Mouse (Mus musculus) stomach, embryonic 14.5 days (tissue): ENCODE data around the gene Wdtc1. TPM values are rescaled to one million over a fixed set of nuclear protein-coding genes. Genes with fewer than 3 reads are reported as not detected.

Experiments used
- ATAC-seq: fragments of 200-750 bp; cut with Nextera tagmentation; 2 replicates; pipeline ENCODE4 v1.8.0; 2017; ENCODE audit warnings: low read depth, moderate TSS enrichment; ENCODE audit not compliant: insufficient number of reproducible peaks, insufficient read depth, low FRiP score
- H3K27ac ChIP-seq: fragments of 300-500 bp; sonication (generic); 2 replicates; pipeline ENCODE4 v1.5.1; 2014; ENCODE audit warnings: mild to moderate bottlenecking, low read length, moderate library complexity, mixed read lengths
- H3K27me3 ChIP-seq: fragments of 300-500 bp; sonication (generic); 2 replicates; pipeline ENCODE4 v1.6.1; 2014; ENCODE audit warnings: low read length, control low read depth, mixed read lengths; ENCODE audit not compliant: control insufficient read depth, insufficient read depth
- H3K36me3 ChIP-seq: fragments of 300-500 bp; sonication (generic); 2 replicates; pipeline ENCODE4 v1.6.1; 2014; ENCODE audit warnings: mild to moderate bottlenecking, control low read depth, low read length, moderate library complexity, mixed read lengths; ENCODE audit not compliant: control insufficient read depth, insufficient read depth
- H3K4me1 ChIP-seq: fragments of 300-500 bp; sonication (generic); 2 replicates; pipeline ENCODE4 v1.6.1; 2014; ENCODE audit warnings: low read length, control low read depth, mixed read lengths; ENCODE audit not compliant: control insufficient read depth, insufficient read depth
- H3K4me2 ChIP-seq: fragments of 300-500 bp; sonication (generic); replicated peaks from 2 replicates; pipeline ENCODE4 v1.6.1; 2014; ENCODE audit warnings: low read depth, low read length, control low read depth
- H3K4me3 ChIP-seq: fragments of 300-500 bp; sonication (generic); 2 replicates; pipeline ENCODE4 v1.5.1; 2014; ENCODE audit warnings: low read depth, low read length, control low read depth
- H3K9ac ChIP-seq: fragments of 300-500 bp; sonication (generic); replicated peaks from 2 replicates; pipeline ENCODE4 v1.6.1; 2014; ENCODE audit warnings: low read depth, mild to moderate bottlenecking, control low read depth, low read length, moderate library complexity, mixed read lengths
- H3K9me3 ChIP-seq: fragments of 300-500 bp; sonication (generic); 2 replicates; pipeline ENCODE4 v1.6.1; 2016; ENCODE audit warnings: low read depth, low read length, control low read depth; ENCODE audit not compliant: control insufficient read depth
- WGBS: fragments of 180-500 bp; shearing (Covaris S2); extraction: QIAGEN DNeasy Blood & Tissue Kit; methylation state at CpG from one replicate; pipeline ENCODE4 v1.1.7; 2014; 5-methylcytosine and 5-hydroxymethylcytosine counted together
- polyA plus RNA-seq: library from polyadenylated mRNA; unstranded; fragments of >200 nt; fragmentation: Nextera tagmentation; extraction: Ambion mirVana; gene quantifications from 2 replicates; pipeline ENCODE4 v1.2.1, GENCODE M21; 2014

Gene Wdtc1
- polyA plus RNA-seq, 1 experiment from 2014 or later = 19.9 TPM

GRCm38 (mm10) chr4:133380532-133380931, 27.3 kb upstream of the Wdtc1 start:
- H3K9me3 ChIP-seq = no peaks in the 10 kb centered on the region
- no peaks in the 10 kb centered on the region; the same call in 1 of the 2 replicates for H3K36me3 ChIP-seq
- ATAC-seq = no peak
- 65% methylated on average over 6 of the region's 6 CpGs for WGBS
- no peaks in the 10 kb centered on the region for H3K27me3 ChIP-seq
- no peak overlapping the region for H3K9ac ChIP-seq
- H3K4me2 ChIP-seq = no peak overlapping the region
- no peak overlapping the region for H3K4me3 ChIP-seq
- H3K4me1 ChIP-seq = peaks cover 54% of the 10 kb centered on the region
- H3K27ac ChIP-seq = peak overlapping the region; percentile 64; the same call in 1 of the 2 replicates

- peak overlapping the region; percentile 64; the same call in 1 of the 2 replicates for H3K27ac ChIP-seq
- no peaks in the 10 kb centered on the region for H3K27me3 ChIP-seq
- H3K4me1 ChIP-seq = peaks cover 55% of the 10 kb centered on the region
- no peak overlapping the region for H3K9ac ChIP-seq
- H3K36me3 ChIP-seq = no peaks in the 10 kb centered on the region; the same call in 1 of the 2 replicates
- no peaks in the 10 kb centered on the region for H3K9me3 ChIP-seq
- 54% methylated on average over 3 of the region's 3 CpGs for WGBS
- H3K4me2 ChIP-seq = no peak overlapping the region
- H3K4me3 ChIP-seq = no peak overlapping the region
- no peak for ATAC-seq
Measured at GRCm38 (mm10) chr4:133379861-133380260, 26.6 kb upstream of the Wdtc1 start.

DNA sequence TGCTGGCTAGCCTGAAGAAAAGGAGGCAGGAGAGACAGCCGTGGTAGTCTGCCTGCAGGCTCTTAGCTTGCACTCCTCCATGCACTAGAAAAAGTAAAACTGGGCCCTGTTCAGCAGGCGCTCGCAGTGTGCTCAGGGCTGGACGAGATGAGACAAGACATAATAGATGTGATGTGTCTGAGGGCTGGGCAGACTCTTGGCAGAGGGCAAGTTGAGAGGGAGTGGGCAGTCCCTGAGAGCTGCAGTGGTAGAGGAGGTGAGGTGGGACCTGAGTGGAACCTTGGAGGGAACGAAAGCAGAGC, 25.7 kb upstream of the Wdtc1 start:
- Histone ChIP-seq H3K9ac (no peak overlapping the region; the same call in 1 of the 2 replicates), H3K27ac (peak overlapping the region; percentile 88), H3K4me1 (peaks cover 58% of the 10 kb centered on the region), H3K9me3 (no peaks in the 10 kb centered on the region), H3K4me2 (peak overlapping the region; percentile 8; the same call in 1 of the 2 replicates), H3K4me3 (no peak overlapping the region), H3K27me3 (no peaks in the 10 kb centered on the region), H3K36me3 (no peaks in the 10 kb centered on the region)
- 14% methylated on average over 5 of the region's 5 CpGs for WGBS
- ATAC-seq = no peak

DNA sequence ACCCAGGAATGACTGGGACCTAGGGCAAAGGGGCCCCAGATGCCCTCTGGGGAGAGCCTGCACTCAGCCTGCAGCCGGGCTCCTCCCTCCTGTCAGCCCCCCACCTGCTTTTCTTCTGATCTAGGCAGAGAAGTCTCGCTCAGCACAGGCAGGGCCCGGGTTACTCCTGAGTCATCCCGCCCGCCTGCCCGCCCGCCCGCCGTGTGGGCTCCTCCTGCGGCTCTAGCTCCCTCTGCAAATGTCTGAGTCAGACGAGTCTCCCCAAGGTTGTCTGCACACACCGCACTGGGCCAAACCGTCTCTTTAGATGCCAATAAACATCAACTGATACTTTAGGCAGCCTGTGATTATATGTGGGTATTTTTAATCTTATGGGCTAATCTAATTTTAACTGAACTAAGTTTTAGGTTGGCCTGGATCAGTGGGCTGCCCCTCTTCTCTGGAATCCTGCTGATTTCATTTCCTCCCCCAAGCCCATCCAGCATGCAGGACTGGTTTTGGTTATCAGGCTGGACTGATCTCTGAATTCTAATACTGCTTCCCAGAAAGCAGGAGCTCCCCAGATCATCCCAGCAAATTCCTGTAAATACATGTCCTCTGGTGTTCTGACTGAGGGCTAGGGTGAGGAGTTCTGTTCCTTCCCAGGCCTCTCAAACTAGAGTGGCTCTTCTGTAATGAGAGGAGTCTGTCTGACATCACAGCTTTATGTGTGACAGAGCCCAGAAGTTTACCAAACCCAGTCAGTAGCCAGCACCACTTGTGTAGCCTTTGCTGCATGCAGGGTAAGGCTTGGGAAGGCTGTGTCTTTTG, 25.2 kb upstream of the Wdtc1 start:
- no peak overlapping the region; the same call in 1 of the 2 replicates for H3K9ac ChIP-seq
- no peaks in the 10 kb centered on the region for H3K36me3 ChIP-seq
- WGBS = 5% methylated on average over 13 of the region's 13 CpGs
- H3K27me3 ChIP-seq = no peaks in the 10 kb centered on the region
- H3K4me2 ChIP-seq = peak overlapping the region; percentile 8
- no peak overlapping the region for H3K4me3 ChIP-seq
- H3K4me1 ChIP-seq = peaks cover 63% of the 10 kb centered on the region
- ATAC-seq = peak; percentile 86
- H3K27ac ChIP-seq = peak overlapping the region; percentile 88
- H3K9me3 ChIP-seq = no peaks in the 10 kb centered on the region

GRCm38 (mm10) chr4:133375812-133376577, 22.7 kb upstream of the Wdtc1 start:
- WGBS = 65% methylated on average over 10 of the region's 10 CpGs
- ATAC-seq = no peak

GRCm38 (mm10) chr4:133374011-133374410, 20.7 kb upstream of the Wdtc1 start:
- WGBS = 80% methylated on average over 4 of the region's 4 CpGs
- no peaks in the 10 kb centered on the region for H3K27me3 ChIP-seq
- no peaks in the 10 kb centered on the region; the same call in 1 of the 2 replicates for H3K36me3 ChIP-seq
- H3K9ac ChIP-seq = no peak overlapping the region
- no peak overlapping the region for H3K27ac ChIP-seq
- no peak overlapping the region for H3K4me2 ChIP-seq
- H3K4me3 ChIP-seq = no peak overlapping the region
- peaks cover 72% of the 10 kb centered on the region for H3K4me1 ChIP-seq
- no peak for ATAC-seq
- H3K9me3 ChIP-seq = no peaks in the 10 kb centered on the region

More at GRCm38 (mm10) chr4:133375812-133376577, 22.7 kb upstream of the Wdtc1 start:
- no peak overlapping the region for H3K27ac ChIP-seq
- H3K9me3 ChIP-seq = no peaks in the 10 kb centered on the region
- no peak overlapping the region for H3K9ac ChIP-seq
- peaks cover 81% of the 10 kb centered on the region for H3K4me1 ChIP-seq
- no peak overlapping the region for H3K4me3 ChIP-seq
- no peak overlapping the region for H3K4me2 ChIP-seq
- H3K36me3 ChIP-seq = no peaks in the 10 kb centered on the region; the same call in 1 of the 2 replicates
- no peaks in the 10 kb centered on the region for H3K27me3 ChIP-seq

DNA sequence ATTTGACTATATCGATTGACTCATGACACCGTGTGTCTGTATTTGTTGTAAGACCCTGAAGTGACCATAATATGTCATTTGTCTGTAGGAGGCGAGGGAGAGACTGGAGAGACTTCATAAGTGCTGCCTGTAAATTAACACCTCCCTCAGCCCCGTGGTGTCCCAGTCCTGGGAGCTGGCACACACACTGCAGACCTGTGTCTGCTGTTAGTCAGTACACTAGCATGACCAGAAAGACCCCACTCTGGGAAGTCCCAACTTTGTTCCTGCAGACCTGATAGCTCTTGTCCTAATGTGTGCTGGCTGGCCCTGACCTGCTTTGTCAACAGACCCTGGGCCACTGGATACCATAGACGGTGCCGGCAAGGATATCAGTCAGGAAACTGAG, 19.0 kb upstream of the Wdtc1 start:
- H3K36me3 ChIP-seq = no peaks in the 10 kb centered on the region; the same call in 1 of the 2 replicates
- no peak overlapping the region for H3K27ac ChIP-seq
- no peak for ATAC-seq
- peak overlapping the region; percentile 87 for H3K4me2 ChIP-seq
- 58% methylated on average over 6 of the region's 6 CpGs for WGBS
- no peaks in the 10 kb centered on the region for H3K27me3 ChIP-seq
- H3K9ac ChIP-seq = peak overlapping the region; percentile 21; the same call in 1 of the 2 replicates
- H3K4me3 ChIP-seq = peak overlapping the region; percentile 91
- no peaks in the 10 kb centered on the region for H3K9me3 ChIP-seq
- H3K4me1 ChIP-seq = peaks cover 55% of the 10 kb centered on the region

- Histone ChIP-seq H3K9me3 (no peaks in the 10 kb centered on the region), H3K4me2 (peak overlapping the region; percentile 87), H3K4me3 (peak overlapping the region; percentile 91), H3K4me1 (peaks cover 50% of the 10 kb centered on the region), H3K9ac (peak overlapping the region; percentile 21), H3K36me3 (no peaks in the 10 kb centered on the region; the same call in 1 of the 2 replicates), H3K27me3 (no peaks in the 10 kb centered on the region), H3K27ac (peak overlapping the region; percentile 18; the same call in 1 of the 2 replicates)
- no peak for ATAC-seq
- WGBS = 59% methylated on average over 7 of the region's 7 CpGs
Measured at GRCm38 (mm10) chr4:133371621-133372277, 18.5 kb upstream of the Wdtc1 start.
